In genomic region chr11:78817311-78818022, GRCm38 (mm10) we compare ENCODE assay signal across 29 mouse cellular contexts. TPM values are rescaled to one million over a fixed set of nuclear protein-coding genes. Genes with fewer than 3 reads are reported as not detected.
DNase-seq lines count a peak whose midpoint lies in the region; ATAC-seq and TF ChIP-seq lines count a peak whose summit lies in the region.
"Had no signal": no experiment of that assay in that cellular context is flagged by ENCODE, and none has a peak within 500 bp of the region (broad histone marks: within the 10 kb centered on the region; RNA-seq: fewer than 3 reads in every experiment).

No protein-coding gene starts in this region.

- no peak for TF ChIP-seq CTCF in brain, embryonic 14.5 days (IDR thresholded peaks at IDR 0.05; ENCODE audit: borderline replicate concordance, extremely low read depth, insufficient read depth, insufficient read length)
- no peak for TF ChIP-seq CTCF in olfactory bulb, adult 2 months (IDR thresholded peaks at IDR 0.05; ENCODE audit: insufficient read depth, low read depth, low read length)

- no peak overlapping the region for H3K9ac ChIP-seq in hindbrain, embryonic 15.5 days
- no peak overlapping the region for H3K9ac ChIP-seq in hindbrain, embryonic 11.5 days (ENCODE audit: low read depth, low read length)
- no peak overlapping the region for H3K9ac ChIP-seq in forebrain, embryonic 15.5 days (replicated peaks)
- H3K9ac ChIP-seq: embryonic facial prominence, embryonic 13.5 days; heart, embryonic 12.5 days; intestine, embryonic 15.5 days; liver, embryonic 12.5 days had no signal

- H3K36me3 ChIP-seq in hindbrain, embryonic 15.5 days, result no peaks in the 10 kb centered on the region
- no peaks in the 10 kb centered on the region for H3K36me3 ChIP-seq in hindbrain, embryonic 11.5 days (ENCODE audit: control insufficient read depth, insufficient read depth, low read length)
- H3K36me3 ChIP-seq in forebrain, embryonic 15.5 days, result no peaks in the 10 kb centered on the region
- H3K36me3 ChIP-seq: embryonic facial prominence, embryonic 13.5 days; G1E; heart, embryonic 12.5 days; hindbrain, embryonic 10.5 days; intestine, embryonic 15.5 days; liver, embryonic 12.5 days had no signal

- H3K27me3 ChIP-seq in hindbrain, embryonic 15.5 days, result 0 out of 2 replicates have a peak, but pooled peaks cover 2% of the 10 kb centered on the region
- no peaks in the 10 kb centered on the region for H3K27me3 ChIP-seq in hindbrain, embryonic 11.5 days (ENCODE audit: control insufficient read depth, insufficient read depth, low read length)
- H3K27me3 ChIP-seq in forebrain, embryonic 15.5 days, result no peaks in the 10 kb centered on the region
- H3K27me3 ChIP-seq: CH12.LX; embryonic facial prominence, embryonic 13.5 days; heart, embryonic 12.5 days; intestine, embryonic 15.5 days had no signal

- intact Hi-C loops in left cerebral cortex, postnatal 10 days (cut with DNase I), result no loop called here

- no peak for ATAC-seq in hindbrain, embryonic 15.5 days (ENCODE audit: low FRiP score, low read depth)
- no peak for ATAC-seq in hindbrain, embryonic 11.5 days (ENCODE audit: low FRiP score)
- ATAC-seq in forebrain, embryonic 15.5 days (replicated peaks), result 0 out of 2 replicates have a peak, but pooled peaks have one; percentile 33
- no peak for ATAC-seq in megakaryocyte-erythroid progenitor cell, adult 5-6 weeks (replicated peaks; ENCODE audit: low FRiP score, low TSS enrichment, poor library complexity, severe bottlenecking)
- ATAC-seq: intestine, embryonic 15.5 days; liver, embryonic 12.5 days had no signal

- no peak for TF ChIP-seq POLR2A in brain, embryonic 14.5 days (IDR thresholded peaks at IDR 0.05; ENCODE audit: borderline replicate concordance, extremely low read depth, insufficient read depth, insufficient read length, poor library complexity, severe bottlenecking)
- TF ChIP-seq POLR2A in olfactory bulb, adult 2 months (IDR thresholded peaks at IDR 0.05; ENCODE audit: insufficient read depth, low read depth, low read length), result no peak

- no peaks in the 10 kb centered on the region for H3K9me3 ChIP-seq in hindbrain, embryonic 15.5 days
- no peaks in the 10 kb centered on the region for H3K9me3 ChIP-seq in hindbrain, embryonic 11.5 days (ENCODE audit: control insufficient read depth, low read length)
- H3K9me3 ChIP-seq in forebrain, embryonic 15.5 days, result no peaks in the 10 kb centered on the region
- H3K9me3 ChIP-seq: embryonic facial prominence, embryonic 13.5 days; G1E; heart, embryonic 12.5 days; hindbrain, embryonic 10.5 days; intestine, embryonic 15.5 days; liver, embryonic 12.5 days had no signal

- no peak overlapping the region for H3K4me2 ChIP-seq in hindbrain, embryonic 15.5 days
- H3K4me2 ChIP-seq in hindbrain, embryonic 11.5 days (replicated peaks; ENCODE audit: low read depth, low read length), result no peak overlapping the region
- H3K4me2 ChIP-seq in forebrain, embryonic 15.5 days (replicated peaks), result no peak overlapping the region
- H3K4me2 ChIP-seq: embryonic facial prominence, embryonic 13.5 days; heart, embryonic 12.5 days; intestine, embryonic 15.5 days; liver, embryonic 12.5 days had no signal

- peak overlapping the region; percentile 72; the same call in 1 of the 2 replicates for H3K27ac ChIP-seq in hindbrain, embryonic 15.5 days (replicated peaks)
- no peak overlapping the region for H3K27ac ChIP-seq in hindbrain, embryonic 11.5 days (ENCODE audit: low read depth, low read length)
- H3K27ac ChIP-seq in forebrain, embryonic 15.5 days (replicated peaks), result peak overlapping the region; percentile 88
- peak overlapping the region; percentile 46; the same call in 1 of the 2 replicates for H3K27ac ChIP-seq in olfactory bulb, adult 2 months (ENCODE audit: insufficient read depth, low read depth, low read length)
- H3K27ac ChIP-seq: embryonic facial prominence, embryonic 13.5 days; hindbrain, embryonic 10.5 days; intestine, embryonic 15.5 days; liver, embryonic 12.5 days had no signal

- 56% methylated on average over 11 of the region's 11 CpGs for WGBS in hindbrain, embryonic 15.5 days
- WGBS in hindbrain, embryonic 11.5 days, result 78% methylated on average over 11 of the region's 11 CpGs
- WGBS in forebrain, embryonic 15.5 days, result 27% methylated on average over 11 of the region's 11 CpGs
- 44% methylated on average over 11 of the region's 11 CpGs for WGBS in olfactory bulb, adult 2 months

- H3K4me3 ChIP-seq in hindbrain, embryonic 15.5 days, result no peak overlapping the region
- no peak overlapping the region for H3K4me3 ChIP-seq in hindbrain, embryonic 11.5 days (ENCODE audit: low read depth, low read length)
- H3K4me3 ChIP-seq in forebrain, embryonic 15.5 days, result no peak overlapping the region
- no peak overlapping the region for H3K4me3 ChIP-seq in olfactory bulb, adult 2 months (ENCODE audit: insufficient read depth, low read depth, low read length)
- H3K4me3 ChIP-seq: embryonic facial prominence, embryonic 13.5 days; erythroblast, embryonic 14.5 days; heart, embryonic 12.5 days; hindbrain, embryonic 10.5 days; intestine, embryonic 15.5 days; liver, embryonic 12.5 days had no signal

- DNase-seq in hindbrain, embryonic 11.5 days (ENCODE audit: low spot score), result no peak
- peak; percentile 79 for DNase-seq in brain, embryonic 14.5 days (ENCODE audit: low read depth)
- DNase-seq in left cerebral cortex, postnatal 10 days (ENCODE audit: extremely low spot score in 1 of 2, low spot score in 2 of 2), result no peak
- DNase-seq: adrenal gland, adult 8-10 months; B cell, adult 2 months; cerebellum, adult 2 months; cerebellum, postnatal 25 days; gastrocnemius, postnatal 10 days; heart, postnatal 10 days; kidney, adult 8-10 months; kidney, postnatal 14 days; lung, adult 18-20 months; lung, postnatal 10 days; right cerebral cortex, adult 18-20 months; right cerebral cortex, postnatal 4 days; thymus, adult 18-20 months; thymus, postnatal 4 days had no signal

- H3K4me1 ChIP-seq in hindbrain, embryonic 15.5 days (replicated peaks), result peaks cover 52% of the 10 kb centered on the region
- peaks cover 8% of the 10 kb centered on the region for H3K4me1 ChIP-seq in hindbrain, embryonic 11.5 days (replicated peaks; ENCODE audit: control insufficient read depth, insufficient read depth, low read length)
- H3K4me1 ChIP-seq in forebrain, embryonic 15.5 days, result peaks cover 68% of the 10 kb centered on the region
- peaks cover 34% of the 10 kb centered on the region for H3K4me1 ChIP-seq in olfactory bulb, adult 2 months (ENCODE audit: control insufficient read depth, insufficient read depth, low read length)

RNA-seq across cellular contexts. Expression of gene Lyrm9, which starts 8.9 kb away (rescaled TPM):
- 34.5 and 39.2 TPM in 2 replicates for polyA plus RNA-seq in hindbrain, embryonic 15.5 days (2015; fragmentation: Nextera tagmentation; extraction: Ambion mirVana)
- polyA plus RNA-seq in hindbrain, embryonic 11.5 days (2014; fragmentation: Nextera tagmentation; extraction: Ambion mirVana), result 16.6 and 19.8 TPM in 2 replicates
- 18.8 and 22.8 TPM in 2 replicates for polyA plus RNA-seq in brain, embryonic 14.5 days (2012; rRNA removed)
- polyA plus RNA-seq in forebrain, embryonic 15.5 days (2015; fragmentation: Nextera tagmentation; extraction: Ambion mirVana), result 29.7 and 32.7 TPM in 2 replicates
- polyA plus RNA-seq in olfactory bulb, adult 2 months (2012; ENCODE audit: insufficient read depth, insufficient read length, low replicate concordance, missing spikeins), result not detected in 2 replicates
- total RNA-seq in left cerebral cortex, postnatal 10 days (2021), result 10 to 100 TPM; 30.2 to 32.4 TPM
- 13.9 and 15.4 TPM in 2 replicates for total RNA-seq in megakaryocyte-erythroid progenitor cell, adult 5-6 weeks (2014; fragmentation: Nextera tagmentation)
- total RNA-seq in megakaryocyte-erythroid progenitor cell, adult 5-6 weeks (2017), result 38.5 and 91.6 TPM in 2 replicates
